Mouse (Mus musculus) embryonic fibroblast, embryonic 13.5 days (primary cell): ENCODE data around the gene Herpud1.

Experiments used
- CTCF ChIP-seq: IDR thresholded peaks from 2 replicates; pipeline ENCODE4 v1.5.1; 2011; ENCODE audit warnings: mild to moderate bottlenecking, control low read depth, low read length, moderate library complexity, borderline replicate concordance; ENCODE audit not compliant: insufficient read depth
- POLR2A ChIP-seq: IDR thresholded peaks from 2 replicates; pipeline ENCODE4 v1.6.1; 2011; ENCODE audit warnings: low read depth, mild to moderate bottlenecking, control low read depth, low read length, moderate library complexity

GRCm38 (mm10) chr8:94379686-94380085, 6.6 kb upstream of the Herpud1 start:
- no peak for TF ChIP-seq POLR2A
- no peak for TF ChIP-seq CTCF
